Mouse (Mus musculus) gastrocnemius, adult 8-10 months (tissue): Measurements from ENCODE around the gene Rassf7. TPM values are rescaled to one million over a fixed set of nuclear protein-coding genes. Genes with fewer than 3 reads are reported as not detected.

Experiments
- microRNA-seq: library from miRNA; unstranded; fragments of <30 nt; microRNA quantifications from one replicate; pipeline ENCODE4 v1.2.0, GENCODE M21; 2022
- total RNA-seq, 4 experiments: library from RNA; stranded (reverse); gene quantifications; 2 replicates each; pipeline ENCODE4 v1.2.4; 2022

The Rassf7 gene
- total RNA-seq, 4 experiments from 2014 or later = 0.38 to 0.56 TPM; not detected in 2

Small RNAs within 50 kb of the gene (microRNA-seq; reads per million reads assigned to microRNA genes)
- 67.3 reads per million, percentile 44 among the genes with 10 or more reads in this experiment for gene Mir210

Other genes starting within 250 kb of the Rassf7 start
- under 1 TPM; 0.34 to 0.99 (median 0.77) TPM for gene Ifitm1, start 248.6 kb upstream of the Rassf7 start, total RNA-seq
- gene Ifitm3, start 205.1 kb upstream of the Rassf7 start, total RNA-seq = 10 to 100 TPM; 20.8 to 38.8 (median 27.1) TPM
- not detected for gene Ifitm6, start 197.9 kb upstream of the Rassf7 start, total RNA-seq
- not detected for gene Gm17387, start 186.7 kb upstream of the Rassf7 start, total RNA-seq
- gene B4galnt4, start 154.8 kb upstream of the Rassf7 start, total RNA-seq = under 1 TPM in 2 of 4 experiments, not detected in 2; 0.20 to 0.59 TPM
- gene Pkp3, start 137.6 kb upstream of the Rassf7 start, total RNA-seq = not detected
- 1 to 10 TPM; 1.4 to 1.6 (median 1.5) TPM for gene Sigirr, start 115.3 kb upstream of the Rassf7 start, total RNA-seq
- gene Ano9, start 98.1 kb upstream of the Rassf7 start, total RNA-seq = not detected
- gene Ptdss2, start 93.5 kb upstream of the Rassf7 start, total RNA-seq = 10 to 100 TPM; 18.6 to 26.4 (median 22.0) TPM
- gene Rnh1, start 43.0 kb upstream of the Rassf7 start, total RNA-seq = 10 to 100 TPM; 51.3 to 63.6 (median 53.6) TPM
- gene Hras, start 21.9 kb upstream of the Rassf7 start, total RNA-seq = 100 to 1,000 TPM; 112 to 158 (median 132) TPM
- gene Lrrc56, start 21.7 kb upstream of the Rassf7 start, total RNA-seq = 1 to 10 TPM; 1.4 to 2.5 (median 2.0) TPM
- gene Lmntd2, start 1.8 kb upstream of the Rassf7 start, total RNA-seq = not detected
- gene Phrf1, start 12.9 kb downstream of the Rassf7 start, total RNA-seq = 10 to 100 TPM; 16.8 to 25.3 (median 19.4) TPM
- under 1 TPM; 0.27 to 0.80 (median 0.50) TPM for gene Irf7, start 50.6 kb downstream of the Rassf7 start, total RNA-seq
- not detected for gene Cdhr5, start 60.9 kb downstream of the Rassf7 start, total RNA-seq
- gene Sct, start 63.3 kb downstream of the Rassf7 start, total RNA-seq = not detected
- gene Drd4, start 76.1 kb downstream of the Rassf7 start, total RNA-seq = not detected
- gene Deaf1, start 111.8 kb downstream of the Rassf7 start, total RNA-seq = 10 to 100 TPM; 10.6 to 15.1 (median 12.7) TPM
- gene Tmem80, start 111.9 kb downstream of the Rassf7 start, total RNA-seq = 10 to 100 TPM in 3 of 4 experiments, 1 to 10 TPM in 1; 9.1 to 11.5 (median 11.3) TPM
- gene Eps8l2, start 123.0 kb downstream of the Rassf7 start, total RNA-seq = 1 to 10 TPM; 1.3 to 3.4 (median 2.2) TPM
- gene Taldo1, start 176.3 kb downstream of the Rassf7 start, total RNA-seq = 10 to 100 TPM; 81.4 to 87.7 (median 84.4) TPM
- gene Gatd1, start 198.3 kb downstream of the Rassf7 start, total RNA-seq = 1 to 10 TPM; 6.5 to 9.8 (median 7.8) TPM
- gene Cend1, start 213.6 kb downstream of the Rassf7 start, total RNA-seq = under 1 TPM in 2 of 4 experiments, not detected in 2; 0.16 to 0.48 TPM
- 10 to 100 TPM; 14.5 to 19.5 (median 14.7) TPM for gene Slc25a22, start 222.0 kb downstream of the Rassf7 start, total RNA-seq
- under 1 TPM; 0.07 to 0.51 (median 0.19) TPM for gene Pidd1, start 228.2 kb downstream of the Rassf7 start, total RNA-seq
- 100 to 1,000 TPM; 719 to 844 (median 773) TPM for gene Rplp2, start 231.5 kb downstream of the Rassf7 start, total RNA-seq
- gene Pnpla2, start 239.3 kb downstream of the Rassf7 start, total RNA-seq = 100 to 1,000 TPM; 250 to 384 (median 284) TPM
- gene Cracr2b, start 245.2 kb downstream of the Rassf7 start, total RNA-seq = 10 to 100 TPM in 1 of 4 experiments, 1 to 10 TPM in 3; 3.3 to 11.4 (median 6.9) TPM